Mouse (Mus musculus) megakaryocyte, embryonic 14.5 days (primary cell): ENCODE data around the gene Camkv.

Experiments used
- FLI1 ChIP-seq: IDR thresholded peaks from 2 replicates; pipeline ENCODE4 v1.6.1; 2012; ENCODE audit warnings: low read length, inconsistent platforms, mixed read lengths
- GATA1 ChIP-seq: IDR thresholded peaks from 3 replicates; pipeline ENCODE4 v1.6.1; 2012; ENCODE audit warnings: mixed read lengths, low read length, inconsistent platforms, borderline replicate concordance

- no peak for TF ChIP-seq FLI1
- no peak for TF ChIP-seq GATA1
Observed at GRCm38 (mm10) chr9:107996049-107996448, 60.6 kb downstream of the Camkv start, which contains the start of gene Gm20662.
